Mouse (Mus musculus) heart, embryonic 10.5 days (tissue): Measurements from ENCODE around the gene Cd300lf. TPM values are rescaled to one million over a fixed set of nuclear protein-coding genes. Genes with fewer than 3 reads are reported as not detected.

Source experiments
- DNase-seq: peaks from one replicate; pipeline ENCODE4 v3.0.0-alpha.2; 2017; ENCODE audit warnings: low spot score
- H3K27ac ChIP-seq: fragments of 300-500 bp; sonication (generic); 2 replicates; pipeline ENCODE4 v1.5.1; 2016; ENCODE audit warnings: mild to moderate bottlenecking
- H3K27me3 ChIP-seq: fragments of 300-500 bp; sonication (generic); 2 replicates; pipeline ENCODE4 v1.6.1; 2016; ENCODE audit warnings: mild to moderate bottlenecking; ENCODE audit not compliant: poor library complexity, insufficient read depth, severe bottlenecking
- H3K36me3 ChIP-seq: fragments of 300-500 bp; sonication (generic); 2 replicates; pipeline ENCODE4 v1.6.1; 2016; ENCODE audit warnings: mild to moderate bottlenecking, moderate library complexity
- H3K4me1 ChIP-seq: fragments of 300-500 bp; sonication (generic); 2 replicates; pipeline ENCODE4 v1.6.1; 2016; ENCODE audit warnings: mild to moderate bottlenecking
- H3K4me3 ChIP-seq: fragments of 300-500 bp; sonication (generic); 2 replicates; pipeline ENCODE4 v1.5.1; 2016; ENCODE audit warnings: mild to moderate bottlenecking, moderate library complexity
- H3K9me3 ChIP-seq: fragments of 300-500 bp; sonication (generic); 2 replicates; pipeline ENCODE4 v1.6.1; 2016; ENCODE audit warnings: mild to moderate bottlenecking, moderate library complexity
- WGBS: fragments of 180-500 bp; shearing (Covaris S2); methylation state at CpG from one replicate; pipeline ENCODE4 v1.1.7; 2016; 5-methylcytosine and 5-hydroxymethylcytosine counted together
- polyA plus RNA-seq: library from polyadenylated mRNA; unstranded; fragments of >200 nt; fragmentation: Nextera tagmentation; extraction: Ambion mirVana; gene quantifications from 2 replicates; pipeline ENCODE4 v1.2.1, GENCODE M21; 2016

Cd300lf gene
- polyA plus RNA-seq, 1 experiment from 2014 or later: 0.08 TPM

DNA sequence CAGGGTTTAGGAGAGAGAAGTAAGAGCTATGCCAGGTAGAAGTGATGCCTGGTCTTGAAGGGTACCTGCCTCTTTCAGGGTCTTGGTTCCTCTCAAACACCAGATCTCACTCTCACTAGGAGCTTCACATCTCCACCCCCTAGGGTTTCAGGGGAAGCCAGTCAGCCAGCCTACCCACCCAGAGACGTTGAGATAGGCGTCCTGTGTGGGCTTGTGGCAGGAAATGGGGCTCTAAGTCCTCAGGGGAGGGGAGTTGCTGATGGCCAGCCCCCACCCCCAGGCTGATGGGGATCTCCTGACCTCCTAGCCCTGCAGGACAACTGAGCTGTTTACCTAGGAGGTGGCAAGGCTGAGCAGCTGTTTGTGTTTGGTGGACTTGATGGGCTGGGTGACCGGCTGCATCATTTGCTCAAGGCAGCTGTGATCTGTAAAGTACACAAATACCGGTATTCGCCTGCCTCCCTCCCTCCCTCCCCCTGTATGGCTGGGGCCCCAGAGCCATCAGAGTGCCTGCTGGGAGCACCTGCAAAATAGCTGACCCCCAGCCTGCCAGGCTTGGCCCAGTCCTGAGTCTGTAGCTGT, 21.4 kb upstream of the Cd300lf start:
- peaks cover 53% of the 10 kb centered on the region for H3K4me1 ChIP-seq

DNA sequence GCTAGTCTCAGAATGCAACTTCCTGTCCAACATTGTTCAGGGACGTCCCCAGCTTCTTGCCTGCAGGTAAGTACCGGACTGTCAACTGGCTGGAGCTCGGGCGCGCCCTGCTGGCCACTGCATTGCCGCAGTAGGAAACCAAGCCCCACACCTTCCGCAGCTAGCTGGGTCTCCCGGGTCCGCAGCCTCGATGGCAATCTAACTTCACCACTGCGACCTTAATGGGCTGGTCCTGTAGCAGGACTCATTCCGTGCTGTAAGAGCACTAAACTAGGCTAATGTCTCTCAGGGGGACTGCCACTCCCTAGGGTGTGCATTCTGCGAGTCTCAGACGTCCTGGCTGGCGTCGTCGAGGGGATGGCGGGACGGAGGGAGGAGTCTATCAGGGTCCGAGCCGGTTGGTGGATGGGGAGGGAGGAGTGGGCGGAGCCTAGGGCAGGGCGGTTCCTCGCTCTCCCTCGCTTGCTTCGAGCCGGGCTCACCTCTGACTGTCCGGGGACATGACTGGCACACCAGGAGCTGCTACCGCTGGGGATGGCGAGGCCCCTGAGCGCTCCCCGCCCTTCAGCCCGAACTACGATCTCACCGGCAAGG, 20.0 kb upstream of the Cd300lf start:
- peak; percentile 88 for DNase-seq
- Histone ChIP-seq H3K9me3 (no peaks in the 10 kb centered on the region), H3K27me3 (peaks cover 62% of the 10 kb centered on the region), H3K27ac (peak overlapping the region; percentile 39; the same call in 1 of the 2 replicates), H3K36me3 (no peaks in the 10 kb centered on the region), H3K4me3 (peak overlapping the region; percentile 52), H3K4me1 (peaks cover 52% of the 10 kb centered on the region)
- 1% methylated on average over 35 of the region's 35 CpGs for WGBS

More for the DNA sequence above, 21.4 kb upstream of the Cd300lf start:
- WGBS: 6% methylated on average over 5 of the region's 5 CpGs
- Histone ChIP-seq H3K27ac (0 out of 2 replicates have a peak overlapping the region, but pooled peaks have one; percentile 30), H3K36me3 (no peaks in the 10 kb centered on the region), H3K27me3 (peaks cover 62% of the 10 kb centered on the region), H3K9me3 (no peaks in the 10 kb centered on the region), H3K4me3 (no peak overlapping the region)
- DNase-seq: no peak

DNA sequence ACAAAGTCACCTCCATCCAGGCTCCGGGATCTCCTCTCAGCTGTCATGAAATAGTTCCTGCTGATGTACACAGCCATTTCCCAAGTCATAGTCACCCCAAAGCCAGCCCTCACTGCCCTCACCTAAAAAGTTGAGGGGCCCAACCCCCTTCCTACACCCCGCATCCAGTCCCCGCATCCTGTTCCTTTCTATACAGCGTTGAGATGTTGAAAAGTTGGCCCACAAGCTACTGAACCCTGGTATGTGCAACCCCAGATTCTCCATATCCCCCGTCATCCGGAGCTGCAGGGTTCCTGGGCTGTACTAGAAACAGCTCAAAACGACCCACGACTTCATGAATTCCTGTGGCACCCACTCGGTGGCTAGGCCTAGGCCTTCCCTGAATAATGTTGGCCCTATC, 19.3 kb upstream of the Cd300lf start:
- Histone ChIP-seq H3K27me3 (peaks cover 62% of the 10 kb centered on the region), H3K9me3 (no peaks in the 10 kb centered on the region), H3K4me3 (peak overlapping the region; percentile 52; the same call in 1 of the 2 replicates), H3K27ac (no peak overlapping the region), H3K4me1 (peaks cover 45% of the 10 kb centered on the region), H3K36me3 (no peaks in the 10 kb centered on the region)
- no peak for DNase-seq
- whole genome bisulfite sequencing: 72% methylated on average over 9 of the region's 9 CpGs

- peaks cover 53% of the 10 kb centered on the region for H3K27me3 ChIP-seq
- peak; percentile 84 for DNase-seq
- WGBS: 7% methylated on average over 15 of the region's 15 CpGs
- H3K4me3 ChIP-seq: peak overlapping the region; percentile 51
- H3K9me3 ChIP-seq: no peaks in the 10 kb centered on the region
- no peaks in the 10 kb centered on the region for H3K36me3 ChIP-seq
- H3K27ac ChIP-seq: no peak overlapping the region
- peaks cover 37% of the 10 kb centered on the region for H3K4me1 ChIP-seq
These were observed 18.1 kb upstream of the Cd300lf start for GRCm38 (mm10) chr11:115151755-115152429.

GRCm38 (mm10) chr11:115150741-115151254, 17.0 kb upstream of the Cd300lf start:
- Histone ChIP-seq H3K9me3 (no peaks in the 10 kb centered on the region), H3K4me1 (peaks cover 37% of the 10 kb centered on the region), H3K4me3 (no peak overlapping the region), H3K27me3 (peaks cover 42% of the 10 kb centered on the region), H3K27ac (no peak overlapping the region), H3K36me3 (no peaks in the 10 kb centered on the region)
- no peak for DNase-seq
- 75% methylated on average over 6 of the region's 6 CpGs for WGBS

DNA sequence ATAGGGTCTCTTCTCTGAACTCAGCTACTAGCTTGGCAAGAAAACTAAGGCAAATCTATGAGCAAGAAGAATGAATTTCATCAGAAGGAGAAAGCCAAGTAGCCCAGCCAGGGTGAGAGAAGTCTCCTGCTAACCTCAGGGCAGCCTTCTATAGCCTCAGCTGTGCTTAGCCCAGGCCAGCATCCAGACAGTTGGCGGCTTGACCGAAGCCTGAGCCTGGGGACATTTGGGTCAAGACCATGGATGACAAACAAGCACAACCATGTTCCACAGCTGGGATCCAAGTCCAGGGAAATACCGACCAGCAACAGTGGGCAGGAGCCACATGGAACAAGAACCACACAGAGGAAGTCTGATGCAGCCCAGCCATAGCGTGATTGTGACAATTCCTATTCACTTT, 14.0 kb upstream of the Cd300lf start:
- no peaks in the 10 kb centered on the region for H3K9me3 ChIP-seq
- H3K4me1 ChIP-seq: peaks cover 12% of the 10 kb centered on the region; the same call in 1 of the 2 replicates
- no peak for DNase-seq
- WGBS: 78% methylated on average over 4 of the region's 4 CpGs
- H3K27ac ChIP-seq: no peak overlapping the region
- peaks cover 15% of the 10 kb centered on the region for H3K27me3 ChIP-seq
- H3K36me3 ChIP-seq: no peaks in the 10 kb centered on the region
- no peak overlapping the region for H3K4me3 ChIP-seq

GRCm38 (mm10) chr11:115141970-115142369, 8.2 kb upstream of the Cd300lf start:
- DNase-seq: no peak
- H3K27ac ChIP-seq: no peak overlapping the region
- H3K4me1 ChIP-seq: no peaks in the 10 kb centered on the region
- H3K4me3 ChIP-seq: no peak overlapping the region
- peaks cover 3% of the 10 kb centered on the region; the same call in 1 of the 2 replicates for H3K27me3 ChIP-seq
- no peaks in the 10 kb centered on the region for H3K36me3 ChIP-seq
- WGBS: 81% methylated on average over 2 of the region's 2 CpGs
- H3K9me3 ChIP-seq: no peaks in the 10 kb centered on the region

- H3K4me1 ChIP-seq: no peaks in the 10 kb centered on the region
- H3K4me3 ChIP-seq: no peak overlapping the region
- no peaks in the 10 kb centered on the region for H3K36me3 ChIP-seq
- DNase-seq: no peak
- H3K27me3 ChIP-seq: no peaks in the 10 kb centered on the region
- no peaks in the 10 kb centered on the region for H3K9me3 ChIP-seq
- whole genome bisulfite sequencing: 65% methylated on average over 5 of the region's 5 CpGs
- H3K27ac ChIP-seq: no peak overlapping the region
These were observed 4.9 kb upstream of the Cd300lf start for GRCm38 (mm10) chr11:115138597-115139262.

DNA sequence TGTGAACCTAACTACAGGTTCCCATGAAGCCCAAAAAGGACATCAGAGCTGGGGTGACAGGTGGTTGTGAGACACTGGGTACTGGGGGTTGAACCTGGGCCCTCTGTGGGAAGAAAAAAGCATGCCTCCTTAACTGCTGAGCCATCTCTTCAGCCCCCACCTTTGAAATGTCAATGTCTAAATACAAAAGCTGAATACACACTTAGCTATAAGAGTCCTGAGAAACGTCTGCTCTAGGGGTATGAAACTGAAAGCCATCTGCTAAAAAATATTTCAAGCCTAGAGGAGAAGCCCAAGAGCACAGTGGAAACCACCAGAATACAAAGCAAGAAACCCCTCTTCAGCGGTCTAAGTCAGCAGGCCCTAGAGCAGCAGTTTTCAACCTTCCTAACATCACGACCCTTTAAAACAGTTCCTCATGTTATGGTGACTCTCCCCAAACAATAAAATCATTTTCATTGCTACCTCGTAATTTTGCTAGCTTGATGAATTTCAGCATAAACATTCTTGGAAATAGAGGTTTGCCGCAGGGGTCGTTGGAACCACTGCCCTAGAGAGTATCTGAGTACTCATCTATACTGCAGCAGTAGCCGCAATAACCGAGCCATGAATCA, 1.9 kb downstream of the Cd300lf start:
- no peaks in the 10 kb centered on the region for H3K9me3 ChIP-seq
- no peak overlapping the region for H3K27ac ChIP-seq
- no peaks in the 10 kb centered on the region for H3K27me3 ChIP-seq
- H3K4me3 ChIP-seq: no peak overlapping the region
- no peak for DNase-seq
- 79% methylated on average over 8 of the region's 8 CpGs for WGBS
- no peaks in the 10 kb centered on the region for H3K4me1 ChIP-seq
- H3K36me3 ChIP-seq: no peaks in the 10 kb centered on the region

DNA sequence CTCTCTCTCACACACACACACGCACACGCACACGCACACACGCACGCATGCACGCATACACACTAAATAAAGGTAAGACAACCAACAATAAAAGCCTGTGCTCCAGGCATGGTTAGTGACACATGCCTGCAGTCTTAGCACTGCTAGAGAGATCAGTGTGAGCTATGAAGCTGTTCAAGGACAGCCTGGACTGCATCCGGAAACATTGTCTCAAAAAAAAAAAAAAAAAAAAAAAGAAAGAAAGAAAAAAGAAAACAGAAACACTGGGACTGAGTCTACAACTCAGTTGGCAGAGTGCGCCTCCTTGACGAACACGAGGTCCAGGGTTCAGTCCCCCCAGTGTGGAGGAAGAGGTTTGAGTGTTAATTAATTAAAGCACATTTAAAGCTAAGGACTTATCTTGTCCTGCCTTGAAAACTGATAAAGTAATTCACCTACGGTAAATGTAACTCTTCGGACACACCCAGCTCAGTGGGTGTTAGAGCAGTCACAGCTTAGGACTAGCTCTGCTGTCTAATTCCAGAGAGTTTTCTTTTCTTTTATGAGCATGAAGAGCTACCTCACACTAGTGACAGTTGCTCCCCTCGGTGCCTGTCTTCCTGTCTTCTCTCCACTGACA, 4.2 kb downstream of the Cd300lf start:
- no peak for DNase-seq
- H3K27ac ChIP-seq: no peak overlapping the region
- H3K4me1 ChIP-seq: no peaks in the 10 kb centered on the region
- 82% methylated on average over 13 of the region's 13 CpGs for WGBS
- H3K9me3 ChIP-seq: no peaks in the 10 kb centered on the region
- H3K4me3 ChIP-seq: no peak overlapping the region
- H3K36me3 ChIP-seq: no peaks in the 10 kb centered on the region
- H3K27me3 ChIP-seq: no peaks in the 10 kb centered on the region

DNA sequence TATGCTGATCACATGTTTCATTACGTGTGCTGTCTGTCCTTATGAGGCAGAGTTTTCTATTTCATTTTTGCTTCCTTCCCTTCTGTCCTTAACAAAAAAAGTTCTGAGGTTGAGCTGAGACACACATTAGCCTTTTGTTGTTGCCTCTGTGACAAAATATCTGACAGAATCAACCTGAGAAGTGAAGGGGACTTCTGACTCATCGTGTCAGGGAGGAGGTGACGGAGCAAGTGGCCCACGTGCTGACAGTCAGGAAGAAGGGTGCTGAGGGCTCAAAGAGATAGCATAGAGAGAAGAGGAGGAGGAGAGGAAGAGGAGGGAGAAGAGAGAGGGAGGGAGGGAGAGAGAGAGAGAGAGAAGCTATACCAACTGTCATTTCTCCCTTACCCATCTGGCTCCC, 5.3 kb downstream of the Cd300lf start:
- H3K4me3 ChIP-seq: no peak overlapping the region
- H3K36me3 ChIP-seq: no peaks in the 10 kb centered on the region
- H3K27ac ChIP-seq: no peak overlapping the region
- WGBS: 36% methylated on average over 4 of the region's 4 CpGs
- DNase-seq: no peak
- no peaks in the 10 kb centered on the region for H3K4me1 ChIP-seq
- no peaks in the 10 kb centered on the region for H3K27me3 ChIP-seq
- H3K9me3 ChIP-seq: no peaks in the 10 kb centered on the region

- WGBS: 64% methylated on average over 9 of the region's 9 CpGs
- Histone ChIP-seq H3K4me1 (0 out of 2 replicates have a peak, but pooled peaks cover 5% of the 10 kb centered on the region), H3K9me3 (no peaks in the 10 kb centered on the region), H3K27ac (no peak overlapping the region), H3K4me3 (no peak overlapping the region), H3K36me3 (no peaks in the 10 kb centered on the region), H3K27me3 (no peaks in the 10 kb centered on the region)
- no peak for DNase-seq
These were observed 14.4 kb downstream of the Cd300lf start for GRCm38 (mm10) chr11:115119409-115119808.
